Mouse (Mus musculus) small intestine, adult 2 months (tissue): ENCODE results near the gene Fshr.

Experiments
- CTCF ChIP-seq: fragments of 200-500 bp; IDR thresholded peaks from 2 replicates; pipeline ENCODE4 v1.5.1; 2012; ENCODE audit warnings: low read depth, mild to moderate bottlenecking, control low read depth, inconsistent platforms, low read length, moderate library complexity, mixed read lengths; ENCODE audit not compliant: insufficient replicate concordance, insufficient read length; ENCODE audit errors: extremely low read depth
- POLR2A ChIP-seq: fragments of 200-500 bp; IDR thresholded peaks from 2 replicates; pipeline ENCODE4 v1.6.1; 2012; ENCODE audit warnings: low read depth, mild to moderate bottlenecking, control low read depth, inconsistent platforms, low read length, moderate library complexity

- TF ChIP-seq POLR2A (no peak), CTCF (no peak)
These were observed 202.2 kb downstream of the Fshr start for GRCm38 (mm10) chr17:88998243-88998642.
